Mouse (Mus musculus): ENCODE results near the gene Sugp1. TPM values are rescaled to one million over a fixed set of nuclear protein-coding genes. Genes with fewer than 3 reads are reported as not detected.

Sugp1 gene
- polyA plus RNA-seq, 1 experiment from 2014 or later, result 57.7 TPM

DNA sequence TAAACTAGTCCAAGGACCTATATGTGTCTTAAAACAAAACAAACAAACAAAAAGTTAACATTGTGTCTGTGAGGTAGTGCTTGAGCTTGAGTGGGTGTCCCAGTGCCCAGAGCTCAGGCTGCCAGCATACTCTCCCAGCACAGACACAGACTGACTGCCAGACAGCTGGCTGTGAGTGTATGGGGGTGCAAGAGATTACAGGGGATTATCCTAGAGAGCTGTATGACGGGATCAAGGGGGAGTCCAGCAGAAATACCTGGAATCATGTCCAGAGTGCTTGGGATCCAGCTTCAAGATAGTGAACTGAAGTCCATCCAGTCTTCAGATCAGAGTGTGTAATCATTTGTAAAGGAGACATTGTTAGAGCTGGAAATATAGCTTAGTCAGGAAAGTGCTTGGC, 15.1 kb downstream of the Sugp1 start:
- Histone ChIP-seq H3K9me3 (no peaks in the 10 kb centered on the region), H3K27ac (replicated peaks) (no peak overlapping the region), H3K4me3 (no peak overlapping the region), H3K9ac (no peak overlapping the region), H3K4me1 (replicated peaks) (no peaks in the 10 kb centered on the region), H3K4me2 (no peak overlapping the region), H3K36me3 (peaks cover 93% of the 10 kb centered on the region), H3K27me3 (no peaks in the 10 kb centered on the region)
- no peak for ATAC-seq (ENCODE audit: low read depth)
- WGBS, result 85% methylated on average over 1 of the region's 1 CpGs

DNA sequence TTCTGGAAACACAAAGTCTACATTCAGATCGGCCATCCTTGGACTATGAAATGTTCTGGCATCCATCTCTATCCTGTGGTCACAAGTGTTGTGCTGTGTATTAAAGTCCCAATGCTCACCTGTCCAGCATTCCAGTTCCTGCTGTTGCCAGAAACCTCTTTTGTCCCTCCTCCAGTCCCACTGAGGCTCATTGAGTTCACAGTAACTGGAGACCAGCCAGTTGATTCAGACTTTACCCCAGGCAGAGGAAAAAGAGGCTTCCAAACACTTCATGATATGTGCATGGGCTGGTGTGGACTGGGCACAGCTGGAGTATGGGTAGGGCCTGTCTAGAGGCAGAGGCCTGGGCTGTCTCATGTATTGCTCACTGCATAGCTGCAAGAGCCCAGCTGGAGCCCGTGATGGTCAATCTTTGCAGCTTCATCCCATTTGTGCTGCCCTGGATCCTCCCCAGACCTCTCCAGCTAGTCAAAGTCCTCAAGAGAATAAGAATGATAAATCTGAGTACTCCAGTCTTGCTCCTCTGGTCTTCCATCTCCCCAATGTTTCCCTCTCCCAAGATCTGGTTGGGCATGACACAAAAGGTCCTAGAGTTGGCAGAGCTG, 29.3 kb downstream of the Sugp1 start:
- no peak overlapping the region for H3K27ac ChIP-seq (replicated peaks)
- 85% methylated on average over 2 of the region's 2 CpGs for WGBS
- H3K27me3 ChIP-seq, result no peaks in the 10 kb centered on the region
- H3K4me3 ChIP-seq, result no peak overlapping the region
- no peaks in the 10 kb centered on the region for H3K9me3 ChIP-seq
- no peaks in the 10 kb centered on the region for H3K4me1 ChIP-seq (replicated peaks)
- no peak for ATAC-seq (ENCODE audit: low read depth)
- peaks cover 54% of the 10 kb centered on the region for H3K36me3 ChIP-seq
- H3K9ac ChIP-seq, result no peak overlapping the region
- no peak overlapping the region for H3K4me2 ChIP-seq

DNA sequence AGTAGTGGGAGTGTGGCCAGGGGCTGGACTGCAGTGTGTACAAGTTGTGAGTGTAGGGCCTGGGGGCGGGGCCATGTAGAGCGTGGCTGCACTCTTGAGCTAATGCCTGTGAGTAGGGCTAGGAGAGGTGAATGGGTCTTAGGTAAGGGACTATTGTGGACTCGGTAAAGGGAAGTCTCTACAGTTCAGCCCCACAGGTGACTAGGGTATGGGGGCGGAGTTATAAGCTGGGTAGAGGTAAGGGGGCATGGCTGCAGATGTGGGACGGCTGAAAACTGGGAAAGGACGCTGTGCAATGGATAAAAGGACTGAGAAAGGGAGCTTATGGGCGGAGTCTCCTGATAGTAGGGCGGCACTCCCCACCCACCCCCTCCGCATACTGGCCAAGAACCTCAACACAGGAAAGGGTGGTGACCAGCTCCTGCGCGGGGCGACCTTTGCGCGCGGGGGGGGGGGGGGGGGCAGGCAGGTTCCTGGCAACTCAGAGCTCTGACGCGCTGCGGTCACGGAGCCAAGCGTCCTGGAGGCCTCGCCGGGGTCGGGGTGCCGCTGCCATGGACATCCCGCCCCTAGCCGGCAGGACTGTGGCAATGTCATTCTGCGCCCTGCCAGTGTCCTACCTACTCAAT, 29.9 kb downstream of the Sugp1 start, which contains the start of gene Tm6sf2:
TSS of gene Tm6sf2 (plus strand) at position 484 of the 629 bp plus-strand sequence.
- Histone ChIP-seq H3K4me2 (peak within 1 kb of the TSS; percentile 29), H3K27me3 (no peaks in the 10 kb centered on the region), H3K27ac (replicated peaks) (no peak within 1 kb of the TSS), H3K4me1 (replicated peaks) (no peaks in the 10 kb centered on the region), H3K4me3 (no peak within 1 kb of the TSS), H3K9ac (no peak within 1 kb of the TSS), H3K9me3 (no peaks in the 10 kb centered on the region), H3K36me3 (peaks cover 51% of the 10 kb centered on the region)
- 13% methylated on average over 21 of the region's 27 CpGs for WGBS
- peak; percentile 74 for ATAC-seq (ENCODE audit: low read depth)

DNA sequence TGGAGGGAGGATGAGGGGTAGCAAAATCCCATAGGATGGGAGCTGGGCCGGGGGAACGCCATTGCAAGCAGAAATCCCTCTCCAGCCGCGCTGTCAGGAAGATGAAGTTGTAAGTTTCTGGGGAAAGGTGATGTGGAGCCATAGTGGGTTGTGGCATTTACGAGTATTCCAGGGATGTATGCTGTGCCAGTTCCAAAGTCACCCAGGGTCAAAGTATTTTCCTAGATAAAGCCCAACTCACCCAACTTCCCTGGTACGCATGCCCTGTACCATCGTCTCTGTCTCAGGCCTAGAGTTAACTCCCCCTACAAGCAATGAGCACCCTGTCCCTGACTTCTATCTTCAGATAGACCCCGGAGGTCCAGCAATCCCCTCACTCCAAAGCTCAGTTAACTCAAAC, 30.5 kb downstream of the Sugp1 start:
- peak overlapping the region; percentile 29 for H3K4me2 ChIP-seq
- H3K27ac ChIP-seq (replicated peaks), result no peak overlapping the region
- no peaks in the 10 kb centered on the region for H3K4me1 ChIP-seq (replicated peaks)
- no peaks in the 10 kb centered on the region for H3K27me3 ChIP-seq
- peaks cover 45% of the 10 kb centered on the region for H3K36me3 ChIP-seq
- no peak for ATAC-seq (ENCODE audit: low read depth)
- H3K4me3 ChIP-seq, result no peak overlapping the region
- no peak overlapping the region for H3K9ac ChIP-seq
- H3K9me3 ChIP-seq, result no peaks in the 10 kb centered on the region
- 64% methylated on average over 8 of the region's 8 CpGs for WGBS

DNA sequence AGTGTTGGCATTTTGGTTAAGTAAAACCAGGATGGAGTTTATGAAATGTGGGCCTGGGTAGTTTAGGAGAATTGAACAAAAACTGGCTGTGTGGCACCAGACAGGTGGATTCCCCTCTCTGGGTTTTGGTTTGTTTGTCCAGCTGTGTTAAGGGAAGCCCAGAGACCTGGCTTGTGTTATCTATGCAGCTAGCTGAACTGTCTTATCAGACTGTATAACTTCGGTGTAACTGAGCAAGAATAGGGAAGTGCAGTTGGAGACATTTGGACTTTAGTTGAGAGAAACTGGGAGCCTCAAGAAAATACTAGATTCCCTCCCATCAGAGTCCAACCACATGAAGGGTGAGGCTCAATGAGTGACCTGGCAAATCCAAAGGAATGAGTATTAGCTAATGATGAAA, 31.1 kb downstream of the Sugp1 start:
- Histone ChIP-seq H3K4me3 (no peak overlapping the region), H3K4me1 (replicated peaks) (no peaks in the 10 kb centered on the region), H3K27ac (replicated peaks) (no peak overlapping the region), H3K4me2 (no peak overlapping the region), H3K36me3 (peaks cover 45% of the 10 kb centered on the region), H3K27me3 (no peaks in the 10 kb centered on the region), H3K9ac (no peak overlapping the region), H3K9me3 (no peaks in the 10 kb centered on the region)
- WGBS, result 93% methylated on average over 1 of the region's 1 CpGs
- ATAC-seq (ENCODE audit: low read depth), result no peak

DNA sequence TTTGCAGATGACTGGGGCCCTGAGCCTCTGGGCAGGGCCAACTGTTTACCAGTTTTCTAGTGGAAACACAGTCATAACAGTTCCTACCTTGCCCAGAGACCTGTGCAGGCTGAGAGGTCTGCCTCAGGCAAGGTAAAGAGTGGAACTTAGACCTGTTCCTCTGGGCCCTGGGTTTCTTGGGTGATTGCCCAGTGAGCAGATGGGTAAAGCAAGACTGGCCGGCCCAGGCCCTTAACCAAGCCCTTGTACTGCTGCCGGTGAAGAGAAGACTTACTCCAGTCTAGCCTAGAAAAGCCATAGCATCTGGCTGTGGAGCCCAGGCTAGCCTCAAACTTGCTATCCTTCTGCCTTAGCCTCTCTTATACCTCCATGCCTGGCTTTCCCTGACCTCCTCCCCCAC, 39.4 kb downstream of the Sugp1 start:
- H3K36me3 ChIP-seq, result peaks cover 22% of the 10 kb centered on the region; the same call in 1 of the 2 replicates
- 89% methylated on average over 2 of the region's 2 CpGs for WGBS
- H3K4me1 ChIP-seq (replicated peaks), result peaks cover 22% of the 10 kb centered on the region
- H3K4me3 ChIP-seq, result no peak overlapping the region
- H3K9me3 ChIP-seq, result no peaks in the 10 kb centered on the region
- no peak for ATAC-seq (ENCODE audit: low read depth)
- peaks cover 60% of the 10 kb centered on the region for H3K27me3 ChIP-seq
- no peak overlapping the region for H3K4me2 ChIP-seq
- H3K27ac ChIP-seq (replicated peaks), result no peak overlapping the region
- H3K9ac ChIP-seq, result no peak overlapping the region

DNA sequence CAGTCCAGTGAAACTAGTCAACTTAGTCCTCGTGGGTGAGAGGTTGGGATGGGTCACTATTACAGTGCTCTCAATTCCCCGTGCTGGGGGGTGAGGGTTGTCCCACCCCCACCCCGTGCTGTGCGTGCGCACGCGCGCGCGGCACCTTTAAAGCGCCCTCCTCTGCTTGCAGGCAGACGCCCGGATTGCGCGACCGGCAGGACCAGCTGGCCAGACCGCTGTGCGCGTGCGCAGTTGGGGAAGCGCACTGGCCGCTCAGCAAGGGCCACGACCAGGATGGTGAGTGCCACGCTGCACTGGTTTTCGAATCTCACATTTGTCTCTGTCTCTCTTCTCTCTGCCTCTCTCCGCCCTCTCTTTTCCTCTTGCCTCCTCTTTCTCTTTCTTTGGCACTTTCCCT, 40.7 kb downstream of the Sugp1 start, which contains the start of gene Hapln4:
TSS of gene Hapln4 (plus strand) at position 173 of the 400 bp plus-strand sequence.
- Histone ChIP-seq H3K9me3 (no peaks in the 10 kb centered on the region), H3K9ac (peak within 1 kb of the TSS; percentile 67), H3K27ac (replicated peaks) (no peak within 1 kb of the TSS), H3K36me3 (0 out of 2 replicates have a peak, but pooled peaks cover 17% of the 10 kb centered on the region), H3K4me3 (peak within 1 kb of the TSS; percentile 45), H3K4me1 (replicated peaks) (peaks cover 30% of the 10 kb centered on the region), H3K4me2 (peak within 1 kb of the TSS; percentile 80), H3K27me3 (peaks cover 73% of the 10 kb centered on the region)
- ATAC-seq (ENCODE audit: low read depth), result no peak
- WGBS, result 2% methylated on average over 26 of the region's 26 CpGs

DNA sequence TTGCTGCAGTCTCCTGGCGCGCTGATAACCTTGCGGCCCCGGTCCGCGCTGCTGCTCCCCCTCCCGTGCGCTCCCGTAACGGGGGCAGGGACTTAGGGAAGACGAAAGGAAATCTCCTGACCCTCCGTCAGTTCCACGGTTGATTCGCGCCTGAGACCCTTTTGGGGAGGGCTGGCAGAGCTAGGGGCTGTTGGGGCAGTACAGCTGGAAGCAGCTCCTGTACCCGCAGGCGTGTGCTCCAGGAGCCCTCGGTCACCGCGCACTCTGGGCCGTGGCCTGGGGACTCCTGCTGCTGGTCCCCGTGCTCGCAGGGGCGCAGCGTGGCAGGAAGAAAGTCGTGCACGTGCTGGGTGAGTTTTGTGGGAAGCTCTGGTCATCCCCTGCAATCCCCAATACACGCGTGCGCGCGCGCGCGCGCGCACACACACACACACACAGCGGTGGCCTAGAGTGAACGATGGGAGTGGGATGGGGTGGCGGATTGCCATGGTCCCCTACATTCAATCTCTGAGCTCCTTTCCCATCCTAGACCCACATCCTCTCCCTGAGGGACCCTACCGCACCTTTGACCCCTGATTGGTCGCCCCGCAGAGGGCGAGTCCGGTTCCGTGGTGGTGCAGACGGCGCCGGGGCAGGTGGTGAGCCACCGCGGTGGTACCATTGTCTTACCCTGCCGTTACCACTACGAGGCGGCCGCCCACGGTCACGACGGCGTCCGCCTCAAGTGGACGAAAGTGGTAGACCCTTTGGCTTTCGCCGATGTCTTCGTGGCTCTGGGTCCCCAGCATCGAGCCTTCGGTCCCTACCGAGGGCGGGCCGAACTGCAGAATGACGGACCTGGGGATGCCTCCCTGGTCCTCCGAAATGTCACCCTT, 41.8 kb downstream of the Sugp1 start:
- ATAC-seq (ENCODE audit: low read depth), result no peak
- peaks cover 38% of the 10 kb centered on the region for H3K4me1 ChIP-seq (replicated peaks)
- 1% methylated on average over 71 of the region's 71 CpGs for WGBS

DNA sequence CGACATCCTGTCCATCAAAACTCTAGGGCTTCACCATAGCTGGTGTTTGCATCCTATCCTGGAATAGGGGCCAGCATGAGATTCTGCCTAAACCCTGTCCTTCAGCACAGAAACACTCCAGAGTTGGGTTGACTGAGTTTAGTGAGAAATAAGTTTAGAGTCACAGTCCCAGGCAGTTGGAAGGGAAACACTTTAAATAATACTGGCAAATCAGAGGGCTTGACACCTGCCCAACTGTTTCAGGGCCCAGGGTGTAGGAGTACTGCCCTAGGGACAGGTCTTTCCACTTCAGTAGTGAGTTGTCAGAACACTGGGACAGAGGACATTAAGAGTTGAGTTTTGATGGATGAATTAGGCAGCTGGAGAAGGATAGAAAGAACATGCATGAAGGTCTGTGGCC, 43.5 kb downstream of the Sugp1 start:
- peaks cover 94% of the 10 kb centered on the region for H3K27me3 ChIP-seq
- H3K9me3 ChIP-seq, result no peaks in the 10 kb centered on the region
- H3K4me3 ChIP-seq, result no peak overlapping the region
- H3K4me2 ChIP-seq, result no peak overlapping the region
- no peaks in the 10 kb centered on the region for H3K36me3 ChIP-seq
- H3K4me1 ChIP-seq (replicated peaks), result peaks cover 53% of the 10 kb centered on the region
- no peak overlapping the region for H3K27ac ChIP-seq (replicated peaks)
- no peak for ATAC-seq (ENCODE audit: low read depth)
- WGBS, result 39% methylated on average over 1 of the region's 1 CpGs
- H3K9ac ChIP-seq, result no peak overlapping the region

More for the DNA sequence above, 41.8 kb downstream of the Sugp1 start:
- H3K9me3 ChIP-seq, result no peaks in the 10 kb centered on the region
- H3K27ac ChIP-seq (replicated peaks), result no peak overlapping the region
- peaks cover 84% of the 10 kb centered on the region for H3K27me3 ChIP-seq
- H3K9ac ChIP-seq, result peak overlapping the region; percentile 67
- H3K4me2 ChIP-seq, result peak overlapping the region; percentile 80
- peak overlapping the region; percentile 45 for H3K4me3 ChIP-seq
- H3K36me3 ChIP-seq, result 0 out of 2 replicates have a peak, but pooled peaks cover 10% of the 10 kb centered on the region

DNA sequence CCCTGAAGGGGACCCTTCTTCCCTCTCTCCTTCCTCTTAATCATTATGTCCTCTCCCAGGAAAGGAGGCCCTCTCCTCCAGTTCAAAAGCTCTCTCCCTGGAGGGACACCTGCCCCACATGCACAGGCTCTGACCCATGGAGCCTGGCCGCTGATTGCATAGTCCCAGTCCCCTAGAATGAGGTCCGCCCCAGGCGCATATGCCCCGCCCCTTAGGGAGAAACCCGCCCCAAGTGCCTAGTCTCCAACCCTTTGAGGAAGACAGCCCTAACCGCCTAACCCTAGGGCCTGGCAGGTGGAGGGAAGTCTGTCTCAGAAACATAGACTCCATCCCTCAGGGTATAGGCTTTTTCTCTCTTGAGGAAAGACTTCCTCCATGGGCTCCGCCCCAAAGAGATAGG, 44.6 kb downstream of the Sugp1 start:
- Histone ChIP-seq H3K27me3 (peaks cover 87% of the 10 kb centered on the region), H3K4me3 (no peak overlapping the region), H3K4me1 (replicated peaks) (peaks cover 53% of the 10 kb centered on the region), H3K27ac (replicated peaks) (no peak overlapping the region), H3K4me2 (no peak overlapping the region), H3K9me3 (no peaks in the 10 kb centered on the region), H3K9ac (no peak overlapping the region), H3K36me3 (no peaks in the 10 kb centered on the region)
- 4% methylated on average over 7 of the region's 7 CpGs for WGBS
- no peak for ATAC-seq (ENCODE audit: low read depth)

DNA sequence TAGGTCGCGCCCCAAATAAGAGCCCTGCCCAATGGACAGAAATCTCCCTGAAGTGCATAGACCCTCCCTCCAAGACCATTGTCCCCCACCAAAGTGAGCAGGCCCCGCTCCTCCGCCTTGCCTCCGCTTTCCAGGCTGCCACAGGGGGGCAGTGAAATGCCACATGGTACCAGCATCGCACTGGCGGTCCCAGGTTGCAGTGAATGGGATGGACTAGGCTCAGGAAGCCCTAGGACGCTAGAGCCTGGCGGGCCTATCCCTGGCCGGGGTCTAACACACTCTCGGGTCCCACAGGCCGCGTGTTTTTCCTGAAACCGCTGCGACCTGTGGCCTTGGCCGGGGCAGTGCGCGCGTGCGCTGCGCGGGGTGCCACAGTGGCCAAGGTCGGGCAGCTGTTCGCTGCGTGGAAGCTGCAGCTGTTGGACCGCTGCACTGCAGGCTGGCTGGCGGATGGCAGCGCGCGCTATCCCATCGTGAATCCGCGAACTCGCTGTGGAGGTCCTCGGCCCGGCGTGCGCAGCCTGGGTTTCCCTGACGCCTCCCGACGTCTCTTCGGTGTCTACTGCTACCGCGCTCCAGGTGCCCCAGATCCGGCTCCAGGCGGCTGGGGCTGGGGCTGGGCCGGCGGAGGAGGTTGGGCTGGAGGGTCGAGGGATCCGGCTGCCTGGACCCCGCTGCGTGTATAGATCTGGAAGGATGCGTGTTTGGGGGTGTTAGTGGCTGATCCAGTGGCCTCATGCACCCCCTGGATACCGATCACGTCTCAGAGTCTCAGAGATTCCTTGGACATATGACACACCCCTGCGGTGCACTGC, 45.4 kb downstream of the Sugp1 start:
- H3K4me3 ChIP-seq, result peak overlapping the region; percentile 41
- H3K36me3 ChIP-seq, result no peaks in the 10 kb centered on the region
- H3K4me2 ChIP-seq, result peak overlapping the region; percentile 76
- no peaks in the 10 kb centered on the region for H3K9me3 ChIP-seq
- peaks cover 79% of the 10 kb centered on the region for H3K27me3 ChIP-seq
- 3% methylated on average over 56 of the region's 56 CpGs for WGBS
- ATAC-seq (ENCODE audit: low read depth), result peak; percentile 72
- H3K27ac ChIP-seq (replicated peaks), result no peak overlapping the region
- H3K4me1 ChIP-seq (replicated peaks), result peaks cover 52% of the 10 kb centered on the region
- peak overlapping the region; percentile 63 for H3K9ac ChIP-seq

Data from neural tube, embryonic 13.5 days (tissue).